Mouse (Mus musculus): ENCODE measurements around the gene Pmm1. TPM values are rescaled to one million over a fixed set of nuclear protein-coding genes. Genes with fewer than 3 reads are reported as not detected.

Pmm1 gene
- polyA plus RNA-seq, 1 experiment from 2014 or later: 40.5 TPM

Other genes with a start within 250 kb of the Pmm1 start
- gene Zc3h7b, start 215.9 kb downstream of the Pmm1 start, polyA plus RNA-seq (2015; fragmentation: Nextera tagmentation; extraction: Ambion mirVana): 28.7 and 28.9 TPM in 2 replicates
- 99.6 and 101 TPM in 2 replicates for gene Rangap1, start 215.4 kb downstream of the Pmm1 start, polyA plus RNA-seq (2015; fragmentation: Nextera tagmentation; extraction: Ambion mirVana)
- gene Tef, start 158.5 kb downstream of the Pmm1 start, polyA plus RNA-seq (2015; fragmentation: Nextera tagmentation; extraction: Ambion mirVana): 28.9 and 30.7 TPM in 2 replicates
- gene Tob2, start 102.1 kb downstream of the Pmm1 start, polyA plus RNA-seq (2015; fragmentation: Nextera tagmentation; extraction: Ambion mirVana): 29.8 and 32.1 TPM in 2 replicates
- gene Phf5a, start 89.0 kb downstream of the Pmm1 start, polyA plus RNA-seq (2015; fragmentation: Nextera tagmentation; extraction: Ambion mirVana): 124 TPM in 2 replicates
- gene Aco2, start 88.6 kb downstream of the Pmm1 start, polyA plus RNA-seq (2015; fragmentation: Nextera tagmentation; extraction: Ambion mirVana): 144 and 165 TPM in 2 replicates
- 60.5 and 76.3 TPM in 2 replicates for gene Polr3h, start 34.7 kb downstream of the Pmm1 start, polyA plus RNA-seq (2015; fragmentation: Nextera tagmentation; extraction: Ambion mirVana)
- 14.0 and 16.1 TPM in 2 replicates for gene Csdc2, start 24.2 kb downstream of the Pmm1 start, polyA plus RNA-seq (2015; fragmentation: Nextera tagmentation; extraction: Ambion mirVana)
- gene 1700029P11Rik, start 19.6 kb upstream of the Pmm1 start, polyA plus RNA-seq (2015; fragmentation: Nextera tagmentation; extraction: Ambion mirVana): not detected in 2 replicates
- 73.8 and 77.5 TPM in 2 replicates for gene Xrcc6, start 26.9 kb upstream of the Pmm1 start, polyA plus RNA-seq (2015; fragmentation: Nextera tagmentation; extraction: Ambion mirVana)
- gene Desi1, start 72.9 kb upstream of the Pmm1 start, polyA plus RNA-seq (2015; fragmentation: Nextera tagmentation; extraction: Ambion mirVana): 30.2 and 30.9 TPM in 2 replicates
- gene Snu13, start 86.7 kb upstream of the Pmm1 start, polyA plus RNA-seq (2015; fragmentation: Nextera tagmentation; extraction: Ambion mirVana): 250 and 262 TPM in 2 replicates
- gene 4930407I10Rik, start 98.2 kb upstream of the Pmm1 start, polyA plus RNA-seq (2015; fragmentation: Nextera tagmentation; extraction: Ambion mirVana): not detected in 2 replicates
- gene Mei1, start 109.1 kb upstream of the Pmm1 start, polyA plus RNA-seq (2015; fragmentation: Nextera tagmentation; extraction: Ambion mirVana): 0.05 TPM in 1 of 2 replicates, not detected in the other
- 24.6 and 28.8 TPM in 2 replicates for gene Ccdc134, start 167.0 kb upstream of the Pmm1 start, polyA plus RNA-seq (2015; fragmentation: Nextera tagmentation; extraction: Ambion mirVana)
- gene Srebf2, start 186.3 kb upstream of the Pmm1 start, polyA plus RNA-seq (2015; fragmentation: Nextera tagmentation; extraction: Ambion mirVana): 155 and 165 TPM in 2 replicates

Data from limb, embryonic 15.5 days (tissue).